Mouse (Mus musculus): ENCODE data around the gene Dck.

DNA sequence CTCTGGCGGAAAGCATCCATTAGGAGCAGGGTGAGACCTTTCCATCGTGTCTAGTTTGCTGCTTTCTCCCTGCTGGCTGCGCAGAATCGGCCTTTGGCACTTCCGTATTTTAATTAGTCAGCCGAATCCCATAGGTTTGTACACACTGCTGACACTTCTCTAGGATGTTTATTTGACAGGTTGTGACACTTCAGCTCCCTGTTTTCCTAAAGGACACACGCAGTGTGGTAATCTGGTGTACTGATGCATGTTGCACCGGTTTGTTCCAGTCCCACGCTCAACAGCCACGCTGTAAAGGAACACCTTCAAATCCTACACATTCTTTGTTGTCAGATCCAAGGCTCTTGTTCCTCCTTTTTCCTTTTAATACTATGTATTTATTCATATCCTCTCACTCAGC, 60.0 kb downstream of the Dck start:
- TF ChIP-seq CTCF (IDR thresholded peaks at IDR 0.05; ENCODE audit: borderline replicate concordance, extremely low read depth, insufficient read depth, insufficient read length) (no peak), POLR2A (IDR thresholded peaks at IDR 0.05; ENCODE audit: borderline replicate concordance, extremely low read depth, insufficient read depth, insufficient read length, poor library complexity, severe bottlenecking) (no peak)

All from brain, embryonic 14.5 days (tissue).